28 mouse cellular contexts compared by ENCODE assay signal in the genomic region with DNA sequence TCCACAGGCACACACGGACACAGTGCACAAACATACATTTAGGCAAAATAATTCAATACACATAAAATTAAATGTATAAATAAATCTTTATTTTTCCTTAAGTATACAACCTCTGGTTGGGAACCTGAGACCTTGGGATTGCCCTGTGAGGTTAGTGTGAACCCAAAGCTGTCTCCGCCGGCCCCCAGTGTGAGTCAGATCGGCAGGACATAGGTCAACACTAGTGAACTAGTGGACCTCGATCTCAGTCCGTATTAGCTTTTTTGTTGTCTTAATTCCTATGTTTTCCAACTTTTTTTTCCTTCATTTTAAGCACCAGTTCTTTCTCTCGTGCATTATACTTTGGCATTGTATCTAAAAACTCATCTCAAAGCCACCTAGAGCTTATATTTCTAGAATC. TPM values are rescaled to one million over a fixed set of nuclear protein-coding genes. Genes with fewer than 3 reads are reported as not detected.
A peak's percentile ranks its signal among the peaks of the same experiment; 100 is the strongest.
DNase-seq lines count a peak whose midpoint lies in the region; ATAC-seq and TF ChIP-seq lines count a peak whose summit lies in the region.
"Had no signal": no experiment of that assay in that cellular context is flagged by ENCODE, and none has a peak within 500 bp of the region (broad histone marks: within the 10 kb centered on the region; RNA-seq: fewer than 3 reads in every experiment).

No protein-coding gene starts in this region.

- H3K36me3 ChIP-seq in kidney, embryonic 16.5 days (ENCODE audit: insufficient read depth, low read length) = no peaks in the 10 kb centered on the region
- H3K36me3 ChIP-seq in liver, adult 2 months (ENCODE audit: control insufficient read depth, insufficient read depth, low read length) = no peaks in the 10 kb centered on the region
- no peaks in the 10 kb centered on the region for H3K36me3 ChIP-seq in forebrain, embryonic 11.5 days (ENCODE audit: control insufficient read depth, insufficient read depth, low read length)
- H3K36me3 ChIP-seq: embryonic facial prominence, embryonic 13.5 days; embryonic facial prominence, embryonic 15.5 days; forebrain, embryonic 10.5 days; forebrain, embryonic 15.5 days had no signal

- ATAC-seq in kidney, embryonic 16.5 days (ENCODE audit: low FRiP score, low TSS enrichment) = no peak
- ATAC-seq in forebrain, embryonic 11.5 days (replicated peaks; ENCODE audit: low FRiP score) = no peak
- ATAC-seq: forebrain, embryonic 13.5 days; forebrain, embryonic 15.5 days had no signal

- peaks cover 4% of the 10 kb centered on the region for H3K4me1 ChIP-seq in kidney, embryonic 16.5 days (ENCODE audit: insufficient read depth, low read length)
- H3K4me1 ChIP-seq in liver, adult 2 months (ENCODE audit: control insufficient read depth, insufficient read depth, low read length) = peaks cover 11% of the 10 kb centered on the region
- peaks cover 3% of the 10 kb centered on the region; the same call in 1 of the 2 replicates for H3K4me1 ChIP-seq in forebrain, embryonic 11.5 days (replicated peaks; ENCODE audit: control insufficient read depth, insufficient read depth, low read length)
- H3K4me1 ChIP-seq: forebrain, embryonic 15.5 days had no signal

- H3K79me2 ChIP-seq in liver, adult 2 months (ENCODE audit: control insufficient read depth, insufficient read depth, low read length) = no peaks in the 10 kb centered on the region

- DNase-seq in kidney, adult 9 months = peak; percentile 71
- peak; percentile 46 to 68 for DNase-seq in kidney, postnatal 25 days
- DNase-seq in kidney, adult 18-20 months = no peak
- peak; percentile 66 for DNase-seq in liver, adult 2 months (ENCODE audit: extremely low read depth, low read depth, low spot score)
- no peak for DNase-seq in liver
- DNase-seq in forebrain, embryonic 11.5 days (ENCODE audit: low spot score) = no peak
- DNase-seq: adrenal gland, adult 2 months; adrenal gland, postnatal 10 days; adrenal gland, postnatal 25 days; cerebellum, adult 11 months; cerebellum, adult 18-20 months; cerebellum, adult 8-10 months; cerebellum, adult 9-11 months; cerebellum, postnatal 36 days; embryo, embryonic 11 days had no signal

- H3K4me3 ChIP-seq in kidney, embryonic 16.5 days (ENCODE audit: low read length) = no peak overlapping the region
- H3K4me3 ChIP-seq in liver, adult 2 months (ENCODE audit: insufficient read depth, low read depth, low read length) = no peak overlapping the region
- no peak overlapping the region for H3K4me3 ChIP-seq in forebrain, embryonic 11.5 days (ENCODE audit: low read depth, low read length)
- H3K4me3 ChIP-seq: embryonic facial prominence, embryonic 13.5 days; embryonic facial prominence, embryonic 15.5 days; erythroblast, embryonic 14.5 days; forebrain, embryonic 10.5 days; forebrain, embryonic 13.5 days; forebrain, embryonic 15.5 days had no signal

- TF ChIP-seq POLR2A in liver, adult 2 months (IDR thresholded peaks at IDR 0.05; ENCODE audit: extremely low read depth, insufficient read depth, low read length) = no peak

- H3K27ac ChIP-seq in kidney, embryonic 16.5 days (ENCODE audit: low read length) = no peak overlapping the region
- no peak overlapping the region for H3K27ac ChIP-seq in liver, adult 2 months (replicated peaks; ENCODE audit: insufficient read depth, low read depth, low read length)
- no peak overlapping the region for H3K27ac ChIP-seq in forebrain, embryonic 11.5 days (ENCODE audit: low read depth, low read length)
- H3K27ac ChIP-seq: embryonic facial prominence, embryonic 13.5 days; embryonic facial prominence, embryonic 15.5 days; forebrain, embryonic 10.5 days; forebrain, embryonic 13.5 days; forebrain, embryonic 15.5 days had no signal

- no peak overlapping the region for H3K9ac ChIP-seq in kidney, embryonic 16.5 days (replicated peaks; ENCODE audit: low read length)
- no peak overlapping the region for H3K9ac ChIP-seq in liver, adult 2 months (ENCODE audit: low read depth, low read length)
- no peak overlapping the region for H3K9ac ChIP-seq in forebrain, embryonic 11.5 days (ENCODE audit: low read length)
- H3K9ac ChIP-seq: embryonic facial prominence, embryonic 13.5 days; embryonic facial prominence, embryonic 15.5 days; forebrain, embryonic 13.5 days; forebrain, embryonic 15.5 days had no signal

- H3K27me3 ChIP-seq in kidney, embryonic 16.5 days (ENCODE audit: insufficient read depth, low read length) = no peaks in the 10 kb centered on the region
- H3K27me3 ChIP-seq in liver, adult 2 months (ENCODE audit: control insufficient read depth, insufficient read depth, low read length) = no peaks in the 10 kb centered on the region
- no peaks in the 10 kb centered on the region for H3K27me3 ChIP-seq in forebrain, embryonic 11.5 days (ENCODE audit: control insufficient read depth, insufficient read depth, low read length)
- H3K27me3 ChIP-seq: embryonic facial prominence, embryonic 13.5 days; embryonic facial prominence, embryonic 15.5 days; forebrain, embryonic 13.5 days; forebrain, embryonic 15.5 days had no signal

- no peak overlapping the region for H3K4me2 ChIP-seq in kidney, embryonic 16.5 days (replicated peaks; ENCODE audit: low read depth, low read length)
- H3K4me2 ChIP-seq in forebrain, embryonic 11.5 days (ENCODE audit: low read depth, low read length, severe bottlenecking) = no peak overlapping the region
- H3K4me2 ChIP-seq: embryonic facial prominence, embryonic 13.5 days; embryonic facial prominence, embryonic 15.5 days; forebrain, embryonic 13.5 days; forebrain, embryonic 15.5 days had no signal

- WGBS in kidney, embryonic 16.5 days = 79% methylated on average over 7 of the region's 7 CpGs
- 30% methylated on average over 7 of the region's 7 CpGs for WGBS in liver, adult 2 months
- WGBS in forebrain, embryonic 11.5 days = 95% methylated on average over 7 of the region's 7 CpGs

- no peak for TF ChIP-seq CTCF in liver, adult 2 months (IDR thresholded peaks at IDR 0.05; ENCODE audit: low read depth, low read length)

- no peaks in the 10 kb centered on the region for H3K9me3 ChIP-seq in kidney, embryonic 16.5 days (ENCODE audit: low read length)
- no peaks in the 10 kb centered on the region for H3K9me3 ChIP-seq in forebrain, embryonic 11.5 days (ENCODE audit: control insufficient read depth, low read length)
- H3K9me3 ChIP-seq: embryonic facial prominence, embryonic 13.5 days; embryonic facial prominence, embryonic 15.5 days; forebrain, embryonic 10.5 days; forebrain, embryonic 13.5 days; forebrain, embryonic 15.5 days had no signal

RNA-seq across cellular contexts. Expression of gene Slc2a5, which starts 8.8 kb away (rescaled TPM):
- polyA plus RNA-seq in kidney, embryonic 16.5 days (2015; fragmentation: Nextera tagmentation; extraction: Ambion mirVana) = 2.2 and 2.5 TPM in 2 replicates
- 7.8 and 8.0 TPM in 2 replicates for total RNA-seq in liver, adult 2 months (2014; rRNA removed)
- polyA plus RNA-seq in liver, adult 2 months (2012; rRNA removed) = 2.9 and 3.3 TPM in 2 replicates
- 1.1 and 1.8 TPM in 2 replicates for polyA plus RNA-seq in forebrain, embryonic 11.5 days (2014; fragmentation: Nextera tagmentation; extraction: Ambion mirVana)
- total RNA-seq: common myeloid progenitor, adult 5-6 weeks had no signal
- polyA plus RNA-seq: C2C12; erythroblast, embryonic 14.5 days had no signal

RNA-seq across cellular contexts. Expression of gene Slc2a7, which starts 20.9 kb away (rescaled TPM):
- not detected in 2 replicates for polyA plus RNA-seq in kidney, embryonic 16.5 days (2015; fragmentation: Nextera tagmentation; extraction: Ambion mirVana)
- not detected in 2 replicates for total RNA-seq in liver, adult 2 months (2014; rRNA removed)
- not detected in 2 replicates for polyA plus RNA-seq in liver, adult 2 months (2012; rRNA removed)
- not detected in 2 replicates for polyA plus RNA-seq in forebrain, embryonic 11.5 days (2014; fragmentation: Nextera tagmentation; extraction: Ambion mirVana)
- total RNA-seq: adrenal gland, adult 2 months; adrenal gland, postnatal 10 days; adrenal gland, postnatal 25 days; adrenal gland, postnatal 4 days; common myeloid progenitor, adult 5-6 weeks; MEL had no signal
- polyA plus RNA-seq: adrenal gland, adult 2 months; brain, embryonic 14.5 days; C2C12; embryonic facial prominence, embryonic 11.5 days; embryonic facial prominence, embryonic 13.5 days; embryonic facial prominence, embryonic 15.5 days; erythroblast, embryonic 14.5 days; forebrain, embryonic 10.5 days; forebrain, embryonic 13.5 days; forebrain, embryonic 15.5 days had no signal

RNA-seq across cellular contexts. Expression of gene Gpr157, which starts 40.7 kb away (rescaled TPM):
- polyA plus RNA-seq in kidney, embryonic 16.5 days (2015; fragmentation: Nextera tagmentation; extraction: Ambion mirVana) = 0.40 and 0.51 TPM in 2 replicates
- total RNA-seq in liver, adult 2 months (2014; rRNA removed) = 1.6 and 2.0 TPM in 2 replicates
- 1.4 and 2.0 TPM in 2 replicates for polyA plus RNA-seq in liver, adult 2 months (2012; rRNA removed)
- 0.21 and 0.24 TPM in 2 replicates for polyA plus RNA-seq in forebrain, embryonic 11.5 days (2014; fragmentation: Nextera tagmentation; extraction: Ambion mirVana)

Comparison
In these comparisons a context has a peak if more than half of its experiments do, and no peak if none do; other contexts are left out.
1. DNase-seq: peak in kidney, adult 9 months (single experiment), kidney, postnatal 25 days (2 of 2) and liver, adult 2 months (single experiment); none in kidney, adult 18-20 months (single experiment), liver (single experiment) and forebrain, embryonic 11.5 days (single experiment).